Mouse (Mus musculus) left cerebral cortex, adult 11 months (tissue): ENCODE results near the gene Ubc.
"Not testable (repeated sequence)": the region's sequence is repeated elsewhere in the genome, so short reads cannot be mapped to it uniquely, and the experiment has no call there.

Experiments
- DNase-seq: peaks from one replicate; pipeline ENCODE4 v3.0.0; 2022; ENCODE audit warnings: low spot score

Gene Ubc

DNA sequence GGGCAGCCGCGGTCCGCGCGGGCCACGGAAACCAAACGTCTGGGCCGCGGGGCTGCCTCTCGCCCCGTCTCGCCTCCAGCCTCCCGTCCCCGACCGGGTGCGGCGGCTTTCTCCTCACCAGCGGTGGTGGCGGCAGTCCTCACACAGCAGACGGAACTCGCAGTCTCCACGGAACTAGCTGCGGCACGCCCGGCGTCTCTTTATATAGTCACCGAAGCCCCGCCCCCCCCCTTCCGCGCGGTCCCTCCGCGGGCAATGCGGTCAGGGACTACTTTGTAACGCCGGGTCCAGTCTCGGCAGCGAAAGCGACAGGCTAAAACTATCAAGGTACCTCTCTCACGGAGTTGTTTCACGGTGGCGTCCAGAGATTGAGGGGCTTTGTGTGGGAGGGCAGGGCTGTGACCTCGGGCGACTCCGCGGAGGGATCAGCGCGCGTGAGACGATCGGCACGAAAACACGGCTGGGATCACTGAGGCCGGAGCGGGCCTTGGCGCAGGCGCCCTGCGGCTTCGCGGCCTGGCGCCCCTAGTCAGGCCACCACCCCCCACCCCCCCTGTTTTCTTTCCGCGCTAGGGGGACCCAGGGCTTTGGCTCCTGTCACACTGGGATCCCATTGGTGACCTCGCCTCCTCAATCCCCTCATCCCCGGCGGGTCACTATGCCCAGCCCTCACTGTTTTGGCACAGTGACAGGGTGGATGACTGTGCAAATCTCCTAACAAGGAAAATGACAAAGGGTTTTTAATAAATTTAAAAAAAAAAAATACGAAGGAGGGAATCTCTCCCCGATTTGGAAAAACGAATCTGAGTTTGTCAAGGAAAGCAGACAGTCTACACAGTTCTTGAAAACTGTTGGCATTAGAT is at the start of gene Ubc:
TSS of gene Ubc (minus strand) at position 624 of the 863 bp plus-strand sequence.
- peak; percentile 84 for DNase-seq

DNA sequence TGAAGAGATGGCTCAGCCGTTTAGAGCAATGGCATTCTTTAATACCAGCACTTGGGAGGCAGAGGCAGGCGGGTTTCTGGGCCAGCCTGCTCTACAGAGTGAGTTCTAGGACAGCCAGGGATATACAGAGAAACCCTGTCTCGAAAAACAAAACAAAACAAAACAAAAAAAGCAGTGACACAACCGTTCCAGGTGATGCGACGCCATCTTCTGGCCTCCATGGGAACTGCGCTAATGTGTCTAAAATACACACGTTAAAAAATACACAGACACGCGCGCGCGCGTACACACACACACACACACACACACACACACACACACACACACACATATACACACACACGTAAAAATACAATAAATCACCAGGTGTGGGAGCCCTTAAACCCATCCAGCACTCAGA is 44.3 kb upstream of the Ubc start:
- DNase-seq, result not testable (repeated sequence)

DNA sequence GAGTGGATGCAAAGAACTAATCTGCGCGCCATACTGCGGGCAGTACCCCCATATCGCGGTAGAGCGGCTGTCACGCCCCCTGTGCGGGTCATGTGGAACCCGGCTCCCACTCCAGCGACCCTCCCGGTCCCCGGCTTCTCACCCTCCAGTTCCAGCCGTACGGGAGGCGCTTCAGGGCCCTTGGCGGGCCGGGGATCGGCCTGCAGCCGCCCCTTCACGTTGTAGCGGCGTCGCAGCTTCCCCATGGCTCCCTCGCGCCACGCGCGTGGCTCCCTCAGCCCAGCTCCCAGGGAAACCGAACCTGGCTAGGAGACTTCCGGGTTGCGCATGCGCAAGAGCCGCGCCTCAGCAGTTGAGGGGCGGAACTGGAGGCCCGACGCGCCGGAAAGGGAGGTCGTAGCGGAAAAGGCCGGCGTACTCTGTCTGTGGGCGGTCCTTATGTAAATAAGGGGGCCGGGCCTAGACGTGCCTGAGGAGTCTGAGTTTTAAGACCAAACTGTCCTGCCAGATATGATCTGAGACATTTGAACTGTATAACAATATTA is 43.9 kb upstream of the Ubc start, which contains the start of gene Dhx37:
TSS of gene Dhx37 (minus strand) at position 329 of the 545 bp plus-strand sequence.
- peak; percentile 84 for DNase-seq

DNA sequence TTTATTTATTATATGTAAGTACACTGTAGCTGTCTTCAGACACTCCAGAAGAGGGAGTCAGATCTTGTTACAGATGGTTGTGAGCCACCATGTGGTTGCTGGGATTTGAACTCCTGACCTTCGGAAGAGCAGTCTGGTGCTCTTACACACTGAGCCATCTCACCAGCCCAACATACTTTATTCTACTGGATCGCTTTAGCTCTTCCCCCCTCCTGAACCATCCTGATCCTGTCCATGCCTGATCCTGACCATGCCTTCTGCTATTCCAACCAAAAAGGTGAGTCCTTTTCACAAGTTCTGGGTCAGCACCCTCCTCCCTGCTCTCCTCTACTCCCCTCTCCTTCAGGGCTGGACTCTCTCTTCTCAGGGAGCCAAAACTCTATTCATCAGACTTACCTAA is 42.3 kb upstream of the Ubc start:
- not testable (repeated sequence) for DNase-seq

DNA sequence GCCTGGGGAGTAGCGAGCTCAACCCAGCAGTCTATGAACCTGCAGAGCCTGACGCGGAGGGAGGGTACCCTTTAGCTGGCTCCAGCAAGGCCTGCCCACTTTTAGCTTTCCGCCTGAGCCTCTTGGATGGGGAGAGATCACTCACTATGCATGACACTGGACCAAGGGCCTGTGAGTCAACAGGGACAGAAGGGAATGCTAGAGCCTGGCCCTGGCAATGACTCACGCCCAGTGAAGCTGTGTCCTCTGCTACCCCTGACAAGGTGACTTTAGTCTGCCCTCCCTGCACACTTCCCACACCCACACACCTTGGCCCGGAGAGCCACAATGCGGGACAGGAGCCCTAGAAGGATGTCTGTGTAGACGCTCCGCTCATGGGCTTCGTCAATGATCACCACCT is 36.3 kb upstream of the Ubc start:
- DNase-seq, result no peak

DNA sequence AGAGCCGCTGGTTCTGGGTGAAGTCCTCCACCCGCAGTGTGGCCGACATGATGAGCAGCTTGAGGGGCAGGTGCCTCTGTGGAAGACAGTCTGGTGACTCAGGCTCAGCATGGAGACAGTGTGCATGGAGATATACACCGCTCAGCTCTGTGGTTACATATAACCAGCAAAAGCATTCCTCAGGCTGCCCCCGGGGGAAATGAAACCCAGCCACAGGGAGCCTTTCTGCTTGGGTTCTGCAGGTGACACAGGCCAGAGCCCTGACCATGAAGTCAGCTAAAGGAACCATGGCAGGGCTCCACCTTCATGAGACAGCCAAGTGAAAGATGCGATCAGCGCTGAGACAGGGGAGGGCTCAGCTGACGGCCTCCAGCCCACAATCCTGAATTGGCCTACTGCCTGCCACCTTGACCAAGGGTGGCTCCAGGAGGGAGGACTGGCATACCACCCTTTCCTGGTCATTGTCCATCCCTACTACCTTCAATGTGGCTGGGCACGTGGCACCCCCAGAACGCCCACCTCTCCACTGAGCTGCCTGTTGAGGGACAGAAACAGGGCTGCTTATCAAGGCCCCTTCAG is 35.8 kb upstream of the Ubc start:
- DNase-seq, result no peak

DNA sequence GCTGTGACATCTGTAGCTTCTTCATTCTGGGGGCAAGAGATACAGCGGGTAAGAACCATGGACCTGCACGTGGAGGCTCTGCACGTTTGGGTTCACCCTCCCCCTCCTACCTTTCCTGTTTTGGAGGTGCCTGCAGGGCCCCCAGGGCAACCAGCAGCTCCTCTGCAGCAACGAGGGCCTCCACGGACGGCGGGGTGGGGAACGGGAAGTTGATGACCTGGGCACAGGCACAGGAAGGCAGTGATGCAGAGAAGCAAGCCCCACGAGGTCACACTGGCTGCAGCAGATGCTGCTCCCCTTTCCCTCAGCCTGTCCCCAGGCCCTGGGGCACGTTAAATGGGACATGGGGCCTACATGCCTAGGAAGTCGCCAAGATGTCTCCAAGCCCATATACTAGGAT is 29.1 kb upstream of the Ubc start:
- DNase-seq, result no peak

DNA sequence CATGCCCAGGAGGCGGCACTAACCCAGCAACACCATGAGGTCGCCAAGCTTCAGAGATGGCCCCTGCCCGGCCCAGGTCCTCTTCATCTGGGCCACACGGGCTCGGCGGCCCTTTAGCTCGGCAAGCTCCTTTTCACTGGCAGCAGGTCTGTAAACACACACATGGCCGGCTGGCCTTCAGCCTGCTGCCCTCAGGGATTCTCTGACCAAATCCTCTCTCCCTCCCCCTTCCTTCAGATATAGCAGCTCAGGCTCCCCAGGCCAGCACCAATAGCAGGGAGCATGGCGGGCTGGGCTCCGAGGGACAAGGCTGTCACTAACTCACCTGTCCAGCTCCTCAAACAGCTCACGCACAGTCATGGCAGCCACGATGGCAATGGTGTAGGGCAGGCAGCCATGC is 28.6 kb upstream of the Ubc start:
- no peak for DNase-seq

DNA sequence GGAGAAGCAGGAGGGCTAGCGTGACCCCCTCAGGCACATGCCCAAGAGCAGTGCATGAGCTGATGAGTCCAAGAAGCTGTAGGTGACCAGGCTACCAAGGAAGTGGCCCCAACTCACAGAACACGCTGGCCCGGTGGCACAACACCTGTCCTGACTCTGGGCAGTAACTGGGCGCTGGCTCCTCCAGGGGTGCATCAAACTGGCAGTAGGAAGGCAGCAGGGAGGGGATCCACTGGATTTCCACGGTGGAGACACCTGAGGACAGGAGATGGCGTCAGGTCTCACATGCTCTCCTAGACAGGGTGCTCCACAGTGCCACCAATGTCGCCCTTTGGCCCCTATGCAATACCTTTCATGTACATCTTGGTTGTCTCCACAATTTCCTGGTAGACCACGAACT is 26.2 kb upstream of the Ubc start:
- no peak for DNase-seq

DNA sequence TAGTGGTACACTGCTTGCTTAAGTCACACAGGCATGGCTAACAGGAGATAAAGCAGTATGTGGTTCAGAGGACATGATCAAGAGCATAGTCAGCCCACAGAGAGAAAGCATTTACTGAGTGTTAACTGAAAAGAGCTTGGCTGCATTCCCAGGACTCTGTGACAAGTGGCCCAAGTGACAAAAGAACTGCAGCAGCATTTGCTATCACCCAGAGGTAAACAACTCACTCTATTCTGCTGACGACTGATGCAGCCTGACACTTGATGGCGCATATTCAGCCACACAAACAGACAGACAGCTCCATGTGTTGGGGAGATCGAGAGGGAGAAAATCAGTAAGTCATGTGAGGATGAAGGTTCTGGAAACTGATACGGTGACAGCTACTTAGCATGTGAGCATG is 23.8 kb upstream of the Ubc start:
- no peak for DNase-seq

DNA sequence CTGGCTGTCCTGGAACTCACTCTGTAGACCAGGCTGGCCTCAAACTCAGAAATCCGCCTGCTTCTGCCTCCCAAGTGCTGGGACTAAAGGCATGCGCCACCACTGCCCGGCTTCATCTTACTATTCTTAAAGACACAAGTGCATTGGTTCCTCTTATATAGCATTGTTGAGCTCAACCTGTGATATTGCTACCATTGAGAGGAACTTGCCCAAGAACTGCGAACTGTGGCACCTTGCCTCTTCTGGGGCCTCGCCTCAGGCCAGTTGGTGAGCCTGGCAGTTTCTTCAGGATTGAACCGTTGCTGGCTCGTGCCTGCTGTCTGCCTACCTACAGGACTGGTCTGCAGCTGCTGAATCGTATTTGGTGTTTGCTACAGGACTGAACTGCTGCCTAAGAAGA is 22.5 kb upstream of the Ubc start:
- DNase-seq, result not testable (repeated sequence)

DNA sequence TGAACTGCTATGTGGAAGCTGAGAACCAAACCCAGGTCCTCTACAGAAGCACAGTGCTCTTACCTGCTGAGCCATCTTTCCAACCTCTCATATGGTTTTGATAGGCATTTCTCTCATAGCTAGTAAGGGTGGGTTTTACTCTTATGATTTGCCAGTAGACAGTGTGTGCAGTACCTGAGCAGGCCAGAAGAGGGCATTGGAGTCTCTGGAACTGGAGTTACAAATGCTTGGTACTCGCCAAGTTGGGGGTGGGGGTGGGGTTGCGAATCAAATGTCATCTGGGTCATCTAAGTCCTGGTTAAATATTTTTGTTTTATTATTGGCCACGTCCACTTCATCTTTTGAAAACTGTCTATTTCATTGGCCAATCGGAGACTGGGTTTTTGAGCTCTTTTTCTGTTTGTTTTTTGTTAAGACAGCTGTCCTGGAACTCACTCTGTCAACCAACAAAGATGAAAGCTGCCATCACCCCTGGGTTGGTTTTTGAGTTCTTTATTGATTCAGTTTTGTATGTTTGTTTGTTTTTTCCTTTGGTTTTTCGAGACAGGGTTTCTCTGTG is 22.0 kb upstream of the Ubc start:
- DNase-seq, result no peak

DNA sequence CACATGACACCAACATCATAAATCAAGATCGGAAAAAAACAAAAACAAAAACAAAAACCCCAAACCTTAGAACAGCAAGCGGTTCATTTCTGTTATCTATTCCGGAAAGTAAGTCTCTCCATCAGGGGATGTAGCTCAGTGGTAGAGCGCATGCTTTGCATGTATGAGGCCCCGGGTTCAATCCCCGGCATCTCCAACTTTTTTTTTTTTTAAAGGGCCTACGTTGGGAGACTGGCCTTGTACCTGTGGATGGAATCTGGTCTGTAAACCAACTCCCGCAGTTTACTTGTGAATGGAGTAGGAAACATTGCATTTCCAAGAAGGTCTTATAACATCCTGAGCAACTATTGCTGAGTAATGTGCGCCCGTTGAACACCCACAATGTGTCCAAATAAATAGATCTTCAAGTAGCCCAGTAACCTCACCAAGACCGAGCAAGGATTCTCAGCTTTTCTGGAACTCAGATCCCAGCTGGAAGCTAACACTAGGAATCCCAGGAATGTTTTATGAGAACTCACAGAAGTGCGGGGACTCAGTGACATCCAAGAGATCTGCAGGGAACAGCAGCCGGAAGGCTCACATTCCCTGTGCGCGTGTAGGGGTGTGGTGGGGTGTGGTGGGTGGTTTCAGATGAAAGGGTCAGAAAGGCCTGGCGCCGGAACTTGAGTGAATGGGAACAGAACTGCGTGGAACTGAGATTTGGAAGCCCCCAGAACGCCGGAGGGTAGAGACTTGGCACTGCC is 19.5 kb upstream of the Ubc start:
- DNase-seq, result no peak

DNA sequence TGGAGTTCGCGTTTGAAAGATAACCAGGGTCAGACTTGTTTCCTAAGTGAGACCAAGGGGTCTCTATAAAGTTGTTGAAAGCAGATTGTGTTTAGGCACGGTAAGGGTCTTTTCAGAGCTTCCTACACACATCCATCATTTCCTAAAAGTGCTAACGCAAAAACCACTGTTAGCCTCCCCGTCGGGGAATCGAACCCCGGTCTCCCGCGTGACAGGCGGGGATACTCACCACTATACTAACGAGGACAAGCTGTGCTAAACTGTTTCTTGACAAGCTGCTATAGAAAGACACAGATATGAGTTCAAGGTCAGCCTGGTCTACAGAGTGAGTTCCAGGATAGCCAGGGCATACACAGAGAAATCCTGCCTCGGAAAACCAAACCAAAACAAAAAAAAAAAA is 18.8 kb upstream of the Ubc start:
- peak; percentile 70 for DNase-seq

DNA sequence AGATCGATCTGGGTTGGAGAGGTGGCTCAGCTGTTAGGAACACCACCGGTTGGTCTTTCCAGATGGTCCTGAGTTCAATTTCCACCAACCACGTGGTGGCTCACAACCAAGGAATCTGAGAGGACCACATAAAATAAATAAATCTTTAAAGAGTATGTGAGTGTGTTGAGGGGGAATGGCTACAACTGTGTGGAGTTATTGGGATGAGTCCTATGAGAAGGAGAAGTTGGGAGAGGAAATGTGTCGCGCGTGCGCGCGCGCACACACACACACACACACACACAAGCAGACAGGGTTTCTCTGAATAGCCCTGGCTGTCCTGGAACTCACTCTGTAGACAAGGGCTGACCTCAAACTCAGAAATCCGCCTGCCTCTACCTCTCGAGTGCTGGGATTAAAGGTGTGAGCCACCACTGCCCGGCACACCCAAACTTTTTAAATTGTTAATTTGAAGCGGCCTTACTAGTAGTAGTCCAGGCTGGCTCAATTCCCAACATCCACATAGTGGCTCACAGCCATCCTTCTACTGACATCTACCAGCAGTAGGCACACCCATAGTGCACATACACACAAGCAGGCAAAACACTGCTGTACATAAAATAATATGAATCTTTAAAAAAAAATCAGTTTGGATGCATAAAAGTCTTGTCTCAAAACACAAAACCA is 18.0 kb upstream of the Ubc start:
- no peak for DNase-seq

DNA sequence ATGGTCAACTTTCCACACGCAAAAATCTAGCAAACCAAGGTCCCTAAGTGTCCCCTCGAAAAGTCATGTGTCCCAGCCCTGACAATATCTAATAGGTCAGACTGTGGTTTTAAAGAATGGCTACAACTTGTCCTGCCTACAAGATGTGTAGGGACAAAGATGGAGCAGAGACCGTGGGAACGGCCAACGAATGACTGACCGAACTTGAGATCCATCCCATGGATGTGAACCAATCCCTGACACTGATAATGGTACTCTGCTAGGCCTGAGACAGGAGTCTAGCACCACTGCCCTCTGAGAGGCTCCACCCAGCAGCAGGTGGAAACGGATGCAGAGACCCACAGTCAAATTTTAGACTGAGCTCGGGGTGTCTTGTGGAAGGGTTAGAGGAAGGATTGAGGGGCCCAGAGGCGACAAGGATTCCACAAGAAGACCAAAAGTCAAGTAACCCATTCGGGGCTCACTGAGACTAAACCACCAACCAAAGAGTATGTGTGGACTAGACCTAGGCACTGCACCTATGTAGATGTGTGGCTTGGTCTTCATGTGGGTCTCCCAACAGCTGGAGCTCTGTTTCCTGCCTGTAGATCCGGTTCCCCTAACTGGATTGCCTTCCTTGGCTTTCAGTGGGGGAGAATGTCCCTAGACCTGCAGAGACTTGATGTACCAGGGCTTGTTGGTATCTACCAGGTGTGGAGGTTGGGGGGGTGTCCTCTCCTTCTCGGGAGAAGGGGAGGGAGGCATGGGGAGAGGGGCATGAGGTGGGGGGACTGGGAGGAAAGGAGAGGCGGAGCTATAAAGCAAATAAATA is 17.2 kb upstream of the Ubc start:
- DNase-seq, result no peak

DNA sequence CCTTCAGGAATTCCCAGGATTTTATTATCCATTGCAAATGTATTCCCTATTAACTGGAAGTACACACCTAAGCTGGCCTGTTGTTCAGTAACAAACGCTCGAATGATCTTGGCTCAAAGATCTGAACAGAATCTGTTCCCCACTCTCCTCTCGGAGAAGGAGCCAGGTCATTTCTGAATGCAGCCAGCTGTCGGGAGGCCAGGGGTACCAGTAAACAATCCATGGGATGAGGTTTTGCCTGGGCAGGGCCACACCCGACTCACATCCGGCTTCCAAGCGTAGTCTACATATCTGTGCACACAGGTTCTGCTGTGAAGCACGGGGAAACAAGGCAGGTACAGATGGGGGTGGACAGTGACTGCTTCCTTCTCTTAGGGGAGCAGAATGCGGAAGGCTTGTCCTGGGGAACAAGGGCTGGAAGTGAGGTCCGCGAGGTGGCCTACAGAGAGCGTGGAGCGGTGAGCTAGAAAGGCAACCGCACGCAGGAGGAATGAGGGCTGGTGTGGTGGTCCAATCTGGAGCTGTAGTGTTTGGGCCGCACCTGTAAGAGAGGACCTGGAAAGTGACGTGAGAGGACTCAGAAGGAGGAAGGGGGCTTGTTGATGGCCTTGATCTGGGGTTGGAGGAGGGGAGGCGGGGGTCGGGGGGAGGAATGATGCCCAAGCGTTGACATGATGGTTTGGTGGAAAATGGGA is 16.5 kb upstream of the Ubc start:
- DNase-seq, result no peak

DNA sequence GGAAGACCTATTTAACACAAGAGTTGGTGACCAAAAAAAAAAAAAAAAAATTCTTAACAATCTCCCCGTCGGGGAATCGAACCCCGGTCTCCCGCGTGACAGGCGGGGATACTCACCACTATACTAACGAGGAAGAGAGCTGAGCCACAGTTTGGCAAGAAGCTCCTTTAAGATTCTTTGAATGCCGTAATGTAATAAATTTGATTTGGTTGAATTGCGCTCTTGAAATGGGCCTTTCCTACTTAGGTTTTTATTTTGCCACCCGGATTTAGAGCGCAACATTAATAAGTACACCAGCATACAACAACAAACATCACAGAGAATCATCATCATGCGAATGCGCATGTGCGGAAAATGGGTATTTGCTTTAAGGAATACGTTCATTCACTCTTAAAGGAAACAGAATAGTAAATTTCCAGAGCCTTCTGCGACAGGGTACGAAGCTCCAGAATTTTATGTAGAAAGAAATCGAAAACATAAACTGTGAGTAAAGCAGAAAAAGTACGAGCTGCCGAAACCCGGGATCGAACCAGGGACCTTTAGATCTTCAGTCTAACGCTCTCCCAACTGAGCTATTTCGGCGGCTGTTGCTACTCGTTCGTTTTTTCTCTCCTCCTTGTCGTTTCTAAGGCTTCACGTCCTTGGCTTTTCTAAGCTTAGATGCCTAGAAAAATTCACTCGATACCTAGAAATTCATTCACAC is 15.7 kb upstream of the Ubc start:
- peak; percentile 82 for DNase-seq

DNA sequence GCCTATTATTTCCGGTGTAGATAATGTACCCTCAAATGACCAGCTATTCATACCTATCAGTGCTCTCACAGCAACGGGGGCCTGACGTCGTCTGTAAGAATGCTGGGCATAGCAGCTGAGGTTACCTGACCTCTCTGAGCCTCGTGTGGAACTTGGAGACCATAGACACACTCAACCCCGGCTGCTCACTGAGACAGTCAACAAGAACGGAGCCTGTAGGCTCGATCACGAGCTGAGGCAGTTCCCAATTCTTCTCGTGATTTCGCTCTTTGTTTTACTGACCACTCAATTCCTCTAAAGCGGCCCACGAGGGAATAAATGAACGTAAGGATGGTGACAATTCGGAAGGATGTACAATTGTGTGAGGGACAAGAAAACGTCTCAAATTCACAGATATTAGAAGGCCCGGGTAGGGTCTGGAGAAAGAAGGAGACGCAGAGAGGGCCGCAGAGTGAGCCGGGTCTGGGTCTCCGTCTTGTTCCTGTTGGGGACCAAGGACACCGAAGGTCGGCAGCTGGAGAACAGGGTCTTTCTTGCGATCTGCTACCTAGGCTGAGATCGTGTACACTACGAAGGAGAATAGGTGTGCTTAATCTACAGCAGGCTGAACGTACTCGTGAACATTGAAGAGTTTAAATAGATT is 15.0 kb upstream of the Ubc start:
- DNase-seq, result no peak
